Mouse (Mus musculus): ENCODE results near the gene Tsku.

Tsku gene

DNA sequence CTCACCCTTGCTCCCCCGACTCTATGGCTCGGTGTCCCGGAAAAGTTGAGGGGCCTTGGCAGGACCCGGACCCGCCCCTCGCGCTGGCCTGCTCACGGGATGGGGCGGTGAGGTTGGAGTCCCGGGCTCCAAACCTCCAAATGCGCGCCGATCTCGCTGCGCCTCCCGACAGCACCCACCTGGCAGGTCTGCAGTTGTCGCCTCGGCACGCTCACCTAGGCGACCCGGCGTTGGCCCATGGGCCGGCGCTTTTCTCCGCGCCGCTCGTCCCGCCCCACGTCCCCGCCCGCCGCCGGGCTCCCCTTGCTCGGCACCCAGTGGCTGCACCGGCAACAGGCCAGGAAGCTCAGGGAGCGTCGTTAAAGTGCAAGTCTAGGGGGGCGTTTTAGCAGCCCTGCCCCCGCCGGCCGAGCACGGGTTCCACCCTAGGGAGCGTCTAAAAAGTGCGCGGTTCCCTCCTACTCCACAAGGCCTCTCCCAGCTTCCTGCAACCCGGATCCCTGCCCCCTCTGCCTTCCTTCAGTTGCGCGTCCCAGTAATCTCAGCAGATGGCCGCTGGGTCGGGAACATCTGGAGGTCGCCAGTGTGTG lies at the start of gene Tsku:
TSS of gene Tsku (minus strand) at position 266 of the 590 bp plus-strand sequence.
- peak; percentile 96 for DNase-seq (ENCODE audit: low read depth)

- no peak for DNase-seq (ENCODE audit: low read depth)
These were observed 46.5 kb upstream of the Tsku start for GRCm38 (mm10) chr7:98407615-98408014.

DNA sequence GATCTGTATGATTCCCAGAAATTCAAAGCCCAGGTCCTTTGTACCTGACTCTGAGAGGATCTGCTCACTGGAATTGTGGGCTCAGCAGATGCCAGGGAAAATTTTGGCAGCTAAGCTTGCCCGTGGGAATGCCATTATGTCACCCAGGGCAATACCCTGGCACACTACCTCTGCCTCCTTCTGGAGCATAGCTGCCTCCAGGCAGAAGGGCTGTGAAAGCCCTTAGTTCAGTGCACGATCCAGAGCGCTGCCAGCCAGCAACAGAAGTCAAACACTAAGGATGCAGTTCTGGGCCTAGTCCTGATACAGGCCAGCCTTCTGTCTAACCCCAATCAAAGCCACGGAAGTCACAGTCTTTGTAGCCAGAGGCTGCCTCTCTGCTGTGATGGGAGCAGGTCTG lies 42.9 kb upstream of the Tsku start:
- DNase-seq (ENCODE audit: low read depth), result no peak

DNA sequence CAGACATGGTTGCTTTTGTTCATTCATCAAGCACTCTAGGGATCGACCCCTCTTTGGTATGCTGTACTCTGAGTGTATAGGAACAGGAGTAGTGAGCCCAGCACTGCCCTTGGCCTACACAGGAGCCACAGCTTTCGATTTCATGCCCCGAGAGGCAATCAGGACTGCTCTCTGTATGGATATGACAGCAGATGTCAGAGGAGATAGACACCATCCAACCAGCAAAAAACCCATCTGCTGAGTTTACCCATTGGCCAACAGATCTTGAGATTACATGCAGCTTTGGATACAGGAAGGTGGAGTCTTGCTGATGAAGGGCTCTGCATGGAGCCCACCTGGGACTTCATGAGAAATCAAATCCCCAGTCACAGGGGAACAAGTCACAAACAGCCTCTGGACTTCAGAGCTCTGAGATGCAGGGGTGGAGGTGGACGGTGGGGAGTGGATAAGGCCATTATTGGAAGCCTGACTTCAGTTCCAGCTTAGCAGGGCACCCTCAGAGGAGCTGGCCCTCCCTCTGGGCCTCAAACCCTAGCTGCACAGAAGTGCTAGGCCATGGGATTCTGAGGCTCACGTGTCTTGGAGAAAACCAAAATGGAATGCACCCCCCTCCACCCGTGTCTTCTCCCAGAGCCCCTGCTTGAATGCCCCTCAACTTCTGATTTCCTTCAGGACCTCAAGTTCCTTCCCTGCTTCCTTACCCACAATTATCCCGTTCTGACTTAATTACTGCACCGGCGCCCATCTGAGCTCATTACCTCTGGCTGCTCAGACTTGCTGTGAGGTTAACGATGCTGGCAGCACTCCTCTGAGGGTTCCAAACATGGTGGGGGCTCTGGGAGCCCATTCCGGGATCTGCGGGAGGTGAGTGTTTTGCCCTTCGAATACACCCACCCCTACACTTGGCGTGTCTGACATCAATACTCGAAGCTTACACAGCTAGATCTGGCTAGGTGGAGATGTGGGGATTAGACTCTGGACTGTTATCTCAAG lies 41.8 kb upstream of the Tsku start:
- DNase-seq (ENCODE audit: low read depth), result no peak

- peak; percentile 31 for DNase-seq (ENCODE audit: low read depth)
These were observed 31.5 kb upstream of the Tsku start for GRCm38 (mm10) chr7:98392466-98393201.

- DNase-seq (ENCODE audit: low read depth), result peak; percentile 94
These were observed 30.3 kb upstream of the Tsku start for GRCm38 (mm10) chr7:98391351-98391936.

GRCm38 (mm10) chr7:98390486-98390885 lies 29.4 kb upstream of the Tsku start:
- DNase-seq (ENCODE audit: low read depth), result peak; percentile 87

- no peak for DNase-seq (ENCODE audit: low read depth)
These were observed 28.5 kb upstream of the Tsku start for GRCm38 (mm10) chr7:98389656-98390055.

GRCm38 (mm10) chr7:98388881-98389501 lies 27.9 kb upstream of the Tsku start:
- DNase-seq (ENCODE audit: low read depth), result peak; percentile 38

DNA sequence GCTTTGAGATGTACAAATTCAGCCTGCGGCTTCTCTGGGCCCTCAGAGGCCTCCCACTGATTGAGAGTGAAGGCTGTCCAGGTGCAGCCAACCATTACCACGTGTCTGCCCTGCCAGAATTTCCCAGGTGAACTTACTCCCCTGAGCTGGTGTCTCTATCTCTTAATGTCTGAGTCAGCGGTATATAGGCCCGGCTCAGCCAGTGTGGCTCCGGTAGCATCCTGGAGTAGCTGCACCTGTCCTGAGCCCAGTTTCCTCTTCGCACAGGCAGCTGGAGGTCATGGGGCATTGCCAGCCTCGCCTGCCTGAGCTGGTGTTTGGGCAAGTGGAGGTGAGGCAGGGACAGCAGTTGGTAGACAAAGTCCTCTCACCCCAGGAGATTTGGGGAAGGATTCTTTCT lies 26.1 kb upstream of the Tsku start:
- no peak for DNase-seq (ENCODE audit: low read depth)

- DNase-seq (ENCODE audit: low read depth), result no peak
These were observed 24.0 kb upstream of the Tsku start for GRCm38 (mm10) chr7:98385168-98385567.

- DNase-seq (ENCODE audit: low read depth), result no peak
These were observed 22.2 kb upstream of the Tsku start for GRCm38 (mm10) chr7:98383337-98383736.

GRCm38 (mm10) chr7:98382784-98383183 lies 21.7 kb upstream of the Tsku start:
- DNase-seq (ENCODE audit: low read depth), result no peak

DNA sequence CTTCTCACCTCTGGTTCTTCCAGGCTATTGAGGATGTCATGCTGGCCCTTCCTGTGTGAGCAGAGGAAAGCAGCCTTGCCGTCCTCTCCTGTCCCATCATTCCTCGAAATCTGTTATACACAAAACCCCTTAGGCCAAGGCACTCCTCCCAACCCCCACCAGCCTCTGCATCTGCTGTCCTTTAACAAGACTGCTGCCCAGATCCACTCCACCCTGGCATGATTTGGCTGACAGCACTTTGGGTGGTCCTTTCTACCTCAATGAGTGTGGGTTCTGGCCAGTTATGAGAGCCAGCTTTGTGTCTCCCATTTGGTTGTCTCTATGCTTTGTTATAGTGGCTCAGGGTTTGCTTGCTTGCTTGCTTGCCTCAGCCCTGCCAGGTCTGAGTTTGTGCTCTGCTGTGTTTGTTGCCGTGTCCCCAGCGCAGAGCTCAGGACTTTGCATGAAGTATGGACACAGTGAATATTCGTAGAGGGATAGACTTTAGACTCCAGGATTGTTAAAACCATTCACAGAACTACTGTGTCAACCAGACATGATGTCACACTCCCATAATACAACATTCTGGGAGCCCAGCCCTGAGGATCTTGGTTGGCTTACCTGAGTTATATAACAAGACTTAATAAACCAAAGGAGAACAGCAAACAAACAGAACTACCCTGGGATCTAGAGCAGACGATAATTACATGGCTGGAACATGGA lies 19.2 kb upstream of the Tsku start:
- DNase-seq (ENCODE audit: low read depth), result no peak

GRCm38 (mm10) chr7:98379232-98379631 lies 18.1 kb upstream of the Tsku start:
- DNase-seq (ENCODE audit: low read depth), result no peak

GRCm38 (mm10) chr7:98377257-98377656 lies 16.1 kb upstream of the Tsku start:
- no peak for DNase-seq (ENCODE audit: low read depth)

GRCm38 (mm10) chr7:98371161-98371560 lies 10.0 kb upstream of the Tsku start:
- DNase-seq (ENCODE audit: low read depth), result no peak

- DNase-seq (ENCODE audit: low read depth), result no peak
These were observed 8.7 kb upstream of the Tsku start for GRCm38 (mm10) chr7:98369762-98370369.

GRCm38 (mm10) chr7:98361662-98362061 lies 534 bp upstream of the Tsku start:
- DNase-seq (ENCODE audit: low read depth), result no peak

DNA sequence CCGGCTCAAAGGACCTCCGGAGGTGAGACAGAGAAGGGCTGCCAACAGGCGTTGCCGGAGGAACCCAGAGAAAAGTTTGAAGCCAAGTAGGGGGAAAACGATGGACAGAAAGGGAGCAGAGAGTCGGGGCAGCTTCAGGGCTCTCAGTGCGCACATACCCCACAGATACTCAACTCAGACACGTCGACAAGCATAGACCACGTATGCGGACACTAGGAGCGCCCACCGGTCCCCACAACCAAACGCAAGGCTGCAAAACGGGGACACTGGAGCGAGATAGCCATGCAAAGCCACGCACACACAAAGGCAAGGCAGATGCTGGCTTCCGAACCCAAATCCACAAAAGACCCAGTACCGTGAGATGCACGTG lies 522 bp downstream of the Tsku start:
- no peak for DNase-seq (ENCODE audit: low read depth)
